Mouse (Mus musculus) limb, embryonic 14.5 days (tissue): ENCODE data around the gene Itih3. TPM values are rescaled to one million over a fixed set of nuclear protein-coding genes. Genes with fewer than 3 reads are reported as not detected.

Experiments
- ATAC-seq: fragments of 200-750 bp; cut with Nextera tagmentation; 2 replicates; pipeline ENCODE4 v1.8.0; 2017; ENCODE audit warnings: low read depth, moderate number of reproducible peaks, moderate TSS enrichment; ENCODE audit not compliant: low FRiP score
- DNase-seq: peaks from one replicate; pipeline ENCODE4 v3.0.0-alpha.2; 2015; ENCODE audit warnings: low spot score
- H3K27ac ChIP-seq: fragments of 300-500 bp; sonication (generic); replicated peaks from 2 replicates; pipeline ENCODE4 v1.5.1; 2014; ENCODE audit warnings: low read depth, mild to moderate bottlenecking, low read length, moderate library complexity, mixed read lengths
- H3K27me3 ChIP-seq: fragments of 300-500 bp; sonication (generic); 2 replicates; pipeline ENCODE4 v1.6.1; 2014; ENCODE audit warnings: low read length, mixed read lengths; ENCODE audit not compliant: control insufficient read depth, insufficient read depth
- H3K36me3 ChIP-seq: fragments of 300-500 bp; sonication (generic); 2 replicates; pipeline ENCODE4 v1.6.1; 2014; ENCODE audit warnings: mild to moderate bottlenecking, low read length, moderate library complexity, mixed read lengths; ENCODE audit not compliant: control insufficient read depth, insufficient read depth
- H3K4me1 ChIP-seq: fragments of 300-500 bp; sonication (generic); 2 replicates; pipeline ENCODE4 v1.6.1; 2014; ENCODE audit warnings: antibody characterized with exemption, low read length, mixed read lengths; ENCODE audit not compliant: control insufficient read depth, insufficient read depth
- H3K4me2 ChIP-seq: fragments of 300-500 bp; sonication (generic); replicated peaks from 2 replicates; pipeline ENCODE4 v1.6.1; 2014; ENCODE audit warnings: low read depth, mild to moderate bottlenecking, low read length, moderate library complexity; ENCODE audit not compliant: severe bottlenecking
- H3K4me3 ChIP-seq: fragments of 300-500 bp; sonication (generic); replicated peaks from 2 replicates; pipeline ENCODE4 v1.5.1; 2014; ENCODE audit warnings: low read length
- H3K9ac ChIP-seq: fragments of 300-500 bp; sonication (generic); 2 replicates; pipeline ENCODE4 v1.6.1; 2014; ENCODE audit warnings: mild to moderate bottlenecking, low read depth, low read length, moderate library complexity; ENCODE audit not compliant: severe bottlenecking
- H3K9me3 ChIP-seq: fragments of 300-500 bp; sonication (generic); 2 replicates; pipeline ENCODE4 v1.6.1; 2016; ENCODE audit warnings: low read length; ENCODE audit not compliant: control insufficient read depth
- POLR2A ChIP-seq: fragments of 200-500 bp; IDR thresholded peaks from 2 replicates; pipeline ENCODE4 v1.8.0; 2012; ENCODE audit warnings: inconsistent platforms, mild to moderate bottlenecking, moderate library complexity, borderline replicate concordance; ENCODE audit not compliant: insufficient read depth, insufficient read length; ENCODE audit errors: extremely low read depth
- WGBS: fragments of 180-500 bp; shearing (Covaris S2); extraction: QIAGEN DNeasy Blood & Tissue Kit; methylation state at CpG from one replicate; pipeline ENCODE4 v1.1.7; 2014; 5-methylcytosine and 5-hydroxymethylcytosine counted together
- polyA plus RNA-seq, 2 experiments: library from polyadenylated mRNA; depleted of rRNA in 1 of 2; stranded (reverse) in 1 of 2; unstranded in 1 of 2; fragments of >200 nt; fragmentation: Nextera tagmentation in 1 of 2; extraction: Ambion mirVana in 1 of 2; gene quantifications; 2 replicates each; pipeline versions ENCODE4 v1.2.1 to v1.2.3; 2012 to 2014

Gene Itih3
- polyA plus RNA-seq, 2 experiments = 0.21 to 0.36 TPM

DNA sequence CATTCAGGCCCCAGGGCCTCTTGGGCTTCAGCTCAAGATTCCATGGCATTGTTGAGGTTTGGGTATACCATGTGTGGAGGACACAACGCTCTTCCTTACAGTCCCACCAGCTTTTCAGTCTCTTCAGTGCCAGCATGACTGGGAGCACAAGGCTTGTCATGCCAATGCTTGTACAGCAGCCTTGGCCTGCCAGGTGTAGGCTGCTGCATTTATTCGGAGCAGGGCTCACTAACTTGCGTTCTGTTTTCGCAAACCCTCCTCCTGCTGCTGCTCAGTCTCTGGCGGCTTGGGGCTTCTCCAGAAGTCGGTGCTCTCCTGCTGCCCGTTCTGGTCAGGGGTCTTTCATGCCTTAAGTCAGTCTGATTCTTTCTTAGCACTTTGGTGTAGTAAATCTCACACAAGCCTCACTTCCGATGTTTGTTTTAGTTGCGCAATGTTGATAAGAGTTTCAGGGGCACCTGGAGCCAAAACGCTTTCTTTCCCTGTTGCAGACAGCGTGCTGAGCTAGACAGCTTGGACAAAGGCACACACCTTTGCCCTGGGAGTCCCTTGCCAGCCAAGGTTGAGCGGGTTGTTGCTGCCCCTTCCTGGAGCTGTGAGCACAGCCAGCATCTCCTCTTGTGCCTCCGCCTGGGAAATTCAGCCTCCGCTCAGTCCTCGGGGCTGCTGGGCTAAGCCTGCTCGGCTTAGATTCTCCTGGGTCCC is 62.0 kb downstream of the Itih3 start:
- Histone ChIP-seq H3K27ac (no peak overlapping the region), H3K4me2 (no peak overlapping the region), H3K27me3 (no peaks in the 10 kb centered on the region), H3K9ac (no peak overlapping the region), H3K9me3 (no peaks in the 10 kb centered on the region), H3K4me1 (no peaks in the 10 kb centered on the region), H3K36me3 (peaks cover 16% of the 10 kb centered on the region), H3K4me3 (no peak overlapping the region)
- TF ChIP-seq POLR2A = no peak
- no peak for ATAC-seq
- no peak for DNase-seq
- WGBS = 72% methylated on average over 16 of the region's 16 CpGs

Other genes with a start within 250 kb of the Itih3 start
- 6.5 and 7.7 TPM in 2 replicates for gene Sfmbt1, start 208.9 kb downstream of the Itih3 start, polyA plus RNA-seq (2012; rRNA removed)
- 14.0 and 16.5 TPM in 2 replicates for gene Sfmbt1, start 208.9 kb downstream of the Itih3 start, polyA plus RNA-seq (2014; fragmentation: Nextera tagmentation; extraction: Ambion mirVana)
- 31.3 and 33.1 TPM in 2 replicates for gene Tmem110, start 98.2 kb downstream of the Itih3 start, polyA plus RNA-seq (2012; rRNA removed)
- gene Tmem110, start 98.2 kb downstream of the Itih3 start, polyA plus RNA-seq (2014; fragmentation: Nextera tagmentation; extraction: Ambion mirVana) = 33.4 and 35.8 TPM in 2 replicates
- 17.7 and 18.1 TPM in 2 replicates for gene Mustn1, start 44.6 kb downstream of the Itih3 start, polyA plus RNA-seq (2012; rRNA removed)
- gene Mustn1, start 44.6 kb downstream of the Itih3 start, polyA plus RNA-seq (2014; fragmentation: Nextera tagmentation; extraction: Ambion mirVana) = 18.8 and 24.8 TPM in 2 replicates
- 0.08 TPM in 2 replicates for gene Itih4, start 37.3 kb downstream of the Itih3 start, polyA plus RNA-seq (2012; rRNA removed)
- not detected in 2 replicates for gene Itih4, start 37.3 kb downstream of the Itih3 start, polyA plus RNA-seq (2014; fragmentation: Nextera tagmentation; extraction: Ambion mirVana)
- 0.03 TPM in 1 of 2 replicates, not detected in the other for gene Itih1, start 19.5 kb upstream of the Itih3 start, polyA plus RNA-seq (2012; rRNA removed)
- not detected in 2 replicates for gene Itih1, start 19.5 kb upstream of the Itih3 start, polyA plus RNA-seq (2014; fragmentation: Nextera tagmentation; extraction: Ambion mirVana)
- 8.0 TPM in 2 replicates for gene Nek4, start 27.6 kb upstream of the Itih3 start, polyA plus RNA-seq (2012; rRNA removed)
- gene Nek4, start 27.6 kb upstream of the Itih3 start, polyA plus RNA-seq (2014; fragmentation: Nextera tagmentation; extraction: Ambion mirVana) = 8.8 and 8.9 TPM in 2 replicates
- gene Glt8d1, start 77.6 kb upstream of the Itih3 start, polyA plus RNA-seq (2012; rRNA removed) = 108 and 128 TPM in 2 replicates
- gene Glt8d1, start 77.6 kb upstream of the Itih3 start, polyA plus RNA-seq (2014; fragmentation: Nextera tagmentation; extraction: Ambion mirVana) = 67.9 and 70.4 TPM in 2 replicates
- 339 and 364 TPM in 2 replicates for gene Spcs1, start 77.9 kb upstream of the Itih3 start, polyA plus RNA-seq (2012; rRNA removed)
- gene Spcs1, start 77.9 kb upstream of the Itih3 start, polyA plus RNA-seq (2014; fragmentation: Nextera tagmentation; extraction: Ambion mirVana) = 423 and 460 TPM in 2 replicates
- 26.8 and 29.5 TPM in 2 replicates for gene Pbrm1, start 95.4 kb upstream of the Itih3 start, polyA plus RNA-seq (2012; rRNA removed)
- gene Pbrm1, start 95.4 kb upstream of the Itih3 start, polyA plus RNA-seq (2014; fragmentation: Nextera tagmentation; extraction: Ambion mirVana) = 88.5 and 92.8 TPM in 2 replicates
- gene Gnl3, start 95.4 kb upstream of the Itih3 start, polyA plus RNA-seq (2012; rRNA removed) = 118 and 139 TPM in 2 replicates
- 105 and 117 TPM in 2 replicates for gene Gnl3, start 95.4 kb upstream of the Itih3 start, polyA plus RNA-seq (2014; fragmentation: Nextera tagmentation; extraction: Ambion mirVana)
- 28.2 and 37.4 TPM in 2 replicates for gene Smim4, start 205.2 kb upstream of the Itih3 start, polyA plus RNA-seq (2012; rRNA removed)
- 62.7 and 68.1 TPM in 2 replicates for gene Smim4, start 205.2 kb upstream of the Itih3 start, polyA plus RNA-seq (2014; fragmentation: Nextera tagmentation; extraction: Ambion mirVana)
- 357 and 464 TPM in 2 replicates for gene Nt5dc2, start 207.3 kb upstream of the Itih3 start, polyA plus RNA-seq (2012; rRNA removed)
- 358 and 361 TPM in 2 replicates for gene Nt5dc2, start 207.3 kb upstream of the Itih3 start, polyA plus RNA-seq (2014; fragmentation: Nextera tagmentation; extraction: Ambion mirVana)
- gene Stab1, start 244.9 kb upstream of the Itih3 start, polyA plus RNA-seq (2012; rRNA removed) = 68.5 and 81.8 TPM in 2 replicates
- gene Stab1, start 244.9 kb upstream of the Itih3 start, polyA plus RNA-seq (2014; fragmentation: Nextera tagmentation; extraction: Ambion mirVana) = 59.5 and 64.4 TPM in 2 replicates